Mouse (Mus musculus) limb, embryonic 12.5 days (tissue): ENCODE measurements around the gene Anks1b. TPM values are rescaled to one million over a fixed set of nuclear protein-coding genes. Genes with fewer than 3 reads are reported as not detected.

ENCODE experiments used
- ATAC-seq: fragments of 200-750 bp; cut with Nextera tagmentation; 2 replicates; pipeline ENCODE4 v1.8.0; 2017; ENCODE audit warnings: low read depth, moderate TSS enrichment; ENCODE audit not compliant: insufficient number of reproducible peaks, insufficient read depth, low FRiP score, low TSS enrichment
- H3K27ac ChIP-seq: fragments of 300-500 bp; sonication (generic); 2 replicates; pipeline ENCODE4 v1.5.1; 2016; ENCODE audit warnings: mild to moderate bottlenecking, moderate library complexity
- H3K27me3 ChIP-seq: fragments of 300-500 bp; sonication (generic); 2 replicates; pipeline ENCODE4 v1.6.1; 2016; ENCODE audit warnings: mild to moderate bottlenecking, moderate library complexity
- H3K36me3 ChIP-seq: fragments of 300-500 bp; sonication (generic); 2 replicates; pipeline ENCODE4 v1.6.1; 2016; ENCODE audit warnings: mild to moderate bottlenecking, moderate library complexity
- H3K4me1 ChIP-seq: fragments of 300-500 bp; sonication (generic); replicated peaks from 2 replicates; pipeline ENCODE4 v1.6.1; 2016
- H3K4me2 ChIP-seq: fragments of 300-500 bp; sonication (generic); 2 replicates; pipeline ENCODE4 v1.6.1; 2016; ENCODE audit warnings: mild to moderate bottlenecking, moderate library complexity
- H3K4me3 ChIP-seq: fragments of 300-500 bp; sonication (generic); replicated peaks from 2 replicates; pipeline ENCODE4 v1.5.1; 2016; ENCODE audit warnings: mild to moderate bottlenecking
- H3K9ac ChIP-seq: fragments of 300-500 bp; sonication (generic); replicated peaks from 2 replicates; pipeline ENCODE4 v1.6.1; 2016; ENCODE audit warnings: mild to moderate bottlenecking, moderate library complexity
- H3K9me3 ChIP-seq: fragments of 300-500 bp; sonication (generic); 2 replicates; pipeline ENCODE4 v1.6.1; 2016; ENCODE audit warnings: mild to moderate bottlenecking, moderate library complexity
- WGBS: fragments of 180-500 bp; shearing (Covaris S2); methylation state at CpG from one replicate; pipeline ENCODE4 v1.1.7; 2016; 5-methylcytosine and 5-hydroxymethylcytosine counted together
- polyA plus RNA-seq: library from polyadenylated mRNA; unstranded; fragments of >200 nt; fragmentation: Nextera tagmentation; extraction: Ambion mirVana; gene quantifications from 2 replicates; pipeline ENCODE4 v1.2.1, GENCODE M21; 2016

The Anks1b gene
- polyA plus RNA-seq, 1 experiment from 2014 or later: 1.8 TPM

DNA sequence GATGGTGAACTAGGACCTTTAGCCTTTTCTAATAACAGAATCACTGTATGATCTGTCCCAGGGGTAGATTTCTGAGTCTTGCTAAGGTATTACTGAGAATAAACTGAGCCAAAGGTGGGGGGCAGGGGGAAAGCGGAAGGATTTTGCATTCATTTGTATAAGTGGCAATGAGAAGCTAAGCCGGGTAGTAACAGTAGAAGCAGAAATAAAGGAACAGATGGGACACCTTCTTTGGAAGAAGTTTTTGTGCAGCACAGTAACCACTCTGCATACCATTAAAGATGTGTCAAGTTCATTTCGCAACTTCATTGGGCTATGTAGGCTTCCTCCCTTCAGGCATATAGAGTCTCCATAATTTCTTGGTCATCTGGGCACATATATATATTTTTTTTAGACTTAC is 804.1 kb downstream of the Anks1b start:
- no peak overlapping the region for H3K4me3 ChIP-seq
- no peaks in the 10 kb centered on the region for H3K36me3 ChIP-seq
- H3K4me2 ChIP-seq: no peak overlapping the region
- WGBS: 86% methylated on average over 3 of the region's 3 CpGs
- H3K9me3 ChIP-seq: no peaks in the 10 kb centered on the region
- H3K27me3 ChIP-seq: no peaks in the 10 kb centered on the region
- no peak overlapping the region for H3K9ac ChIP-seq
- no peaks in the 10 kb centered on the region for H3K4me1 ChIP-seq
- no peak for ATAC-seq
- no peak overlapping the region for H3K27ac ChIP-seq

DNA sequence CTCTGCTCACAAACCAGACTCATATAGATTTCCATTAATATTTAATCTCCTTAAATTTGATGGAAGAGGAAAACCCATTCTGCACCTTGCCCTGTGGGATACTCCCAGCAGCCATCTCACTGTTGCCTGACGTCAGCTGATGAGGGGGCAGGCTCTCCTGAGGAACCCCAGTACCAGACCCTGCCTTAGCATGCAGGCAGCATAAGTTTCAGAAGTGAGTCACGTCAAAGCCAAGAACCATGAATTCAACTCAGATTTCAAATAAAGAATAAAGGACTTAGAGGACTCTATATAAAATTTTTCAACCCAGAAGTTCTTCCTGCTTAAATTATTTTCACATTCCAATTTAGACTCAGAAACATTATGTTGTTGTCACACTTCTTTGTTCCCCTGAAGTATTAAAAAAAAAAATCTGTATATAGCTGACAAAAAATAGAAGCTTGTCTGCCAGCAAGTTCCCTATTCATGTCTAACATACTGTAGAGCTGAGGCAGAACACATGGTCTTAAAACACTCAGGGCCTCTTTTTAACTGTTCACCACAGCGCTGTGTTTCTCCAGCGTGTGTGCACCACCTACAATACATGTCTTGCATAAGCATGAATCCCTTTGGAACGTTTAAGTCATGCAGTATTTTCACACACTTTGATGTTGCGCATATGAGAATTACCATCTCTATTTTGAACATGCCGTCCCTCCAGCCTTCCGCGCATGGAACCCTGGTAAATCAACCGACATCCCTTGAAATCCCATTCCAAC is 806.6 kb downstream of the Anks1b start:
- H3K4me3 ChIP-seq: no peak overlapping the region
- peaks cover 10% of the 10 kb centered on the region for H3K4me1 ChIP-seq
- no peaks in the 10 kb centered on the region for H3K9me3 ChIP-seq
- no peak overlapping the region for H3K4me2 ChIP-seq
- no peak overlapping the region for H3K27ac ChIP-seq
- no peaks in the 10 kb centered on the region for H3K36me3 ChIP-seq
- no peak for ATAC-seq
- 81% methylated on average over 10 of the region's 10 CpGs for WGBS
- no peaks in the 10 kb centered on the region for H3K27me3 ChIP-seq
- H3K9ac ChIP-seq: no peak overlapping the region

DNA sequence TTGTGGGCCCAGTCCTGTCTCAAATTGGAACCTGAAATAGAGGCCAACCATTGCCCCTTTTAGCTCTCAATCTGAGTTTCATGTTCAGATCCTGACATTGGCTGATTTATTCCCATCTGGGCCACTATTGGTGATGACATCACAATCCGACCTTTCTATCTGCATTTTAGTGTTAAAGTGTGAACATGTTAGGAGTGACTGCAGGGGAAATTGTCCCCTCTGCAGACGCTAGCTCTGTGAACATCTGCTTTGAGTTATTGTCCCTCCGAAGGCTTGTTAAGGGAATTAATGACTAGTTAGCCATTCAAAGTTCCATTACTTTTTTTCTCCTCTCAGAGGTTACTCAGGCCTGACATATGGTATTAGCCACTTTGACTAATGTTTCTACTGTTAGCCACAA is 810.5 kb downstream of the Anks1b start:
- peaks cover 12% of the 10 kb centered on the region for H3K4me1 ChIP-seq
- H3K36me3 ChIP-seq: no peaks in the 10 kb centered on the region
- ATAC-seq: no peak
- 5% methylated on average over 3 of the region's 3 CpGs for WGBS
- no peaks in the 10 kb centered on the region for H3K27me3 ChIP-seq
- H3K9me3 ChIP-seq: no peaks in the 10 kb centered on the region
- no peak overlapping the region for H3K27ac ChIP-seq
- H3K4me2 ChIP-seq: no peak overlapping the region
- no peak overlapping the region for H3K4me3 ChIP-seq
- no peak overlapping the region for H3K9ac ChIP-seq

DNA sequence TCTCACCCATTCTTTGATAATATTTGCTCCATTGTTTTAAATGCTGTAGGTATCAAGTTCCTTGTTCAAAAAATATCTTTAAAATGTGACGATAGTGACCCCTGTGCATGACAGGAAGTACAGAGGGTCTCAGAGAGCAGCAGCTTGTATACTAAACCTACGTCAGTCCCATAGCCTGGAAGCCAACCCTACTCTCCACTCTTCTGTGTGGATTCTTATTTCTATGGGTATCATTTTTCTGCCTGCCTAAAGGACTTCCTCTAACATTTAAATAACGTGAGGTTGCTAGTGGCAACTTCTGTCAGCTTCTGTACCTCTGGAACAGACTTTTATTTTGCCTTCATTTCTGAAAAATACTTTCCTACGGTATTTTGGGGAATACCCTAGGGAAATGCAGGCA is 812.1 kb downstream of the Anks1b start:
- no peaks in the 10 kb centered on the region for H3K27me3 ChIP-seq
- no peak overlapping the region for H3K4me3 ChIP-seq
- 51% methylated on average over 4 of the region's 4 CpGs for WGBS
- peaks cover 12% of the 10 kb centered on the region for H3K4me1 ChIP-seq
- H3K36me3 ChIP-seq: no peaks in the 10 kb centered on the region
- H3K27ac ChIP-seq: no peak overlapping the region
- H3K9ac ChIP-seq: no peak overlapping the region
- peak; percentile 70 for ATAC-seq
- H3K9me3 ChIP-seq: no peaks in the 10 kb centered on the region
- no peak overlapping the region for H3K4me2 ChIP-seq

DNA sequence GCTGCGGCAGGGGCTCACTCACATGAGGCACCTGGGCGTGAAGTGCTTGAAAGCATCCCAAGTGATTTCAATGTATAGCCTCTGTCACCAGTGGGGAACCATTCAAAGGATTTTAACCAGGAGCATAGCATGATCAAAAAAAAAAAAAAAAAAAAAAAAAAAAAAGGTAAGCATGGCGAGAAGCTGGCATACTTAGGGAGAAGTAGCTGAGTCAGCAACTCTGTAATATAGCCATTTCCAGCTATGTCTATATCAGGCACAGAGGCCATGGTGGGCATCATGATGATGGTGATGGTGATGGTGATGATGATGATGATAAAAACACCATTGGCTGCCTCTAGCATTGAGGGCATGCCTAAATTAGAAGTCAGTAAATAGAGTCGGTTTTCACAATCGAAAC is 814.8 kb downstream of the Anks1b start:
- H3K9ac ChIP-seq: no peak overlapping the region
- H3K27me3 ChIP-seq: no peaks in the 10 kb centered on the region
- H3K36me3 ChIP-seq: no peaks in the 10 kb centered on the region
- no peak overlapping the region for H3K4me3 ChIP-seq
- peaks cover 12% of the 10 kb centered on the region for H3K4me1 ChIP-seq
- H3K9me3 ChIP-seq: no peaks in the 10 kb centered on the region
- H3K4me2 ChIP-seq: no peak overlapping the region
- no peak overlapping the region for H3K27ac ChIP-seq
- whole genome bisulfite sequencing: 84% methylated on average over 5 of the region's 5 CpGs
- no peak for ATAC-seq

DNA sequence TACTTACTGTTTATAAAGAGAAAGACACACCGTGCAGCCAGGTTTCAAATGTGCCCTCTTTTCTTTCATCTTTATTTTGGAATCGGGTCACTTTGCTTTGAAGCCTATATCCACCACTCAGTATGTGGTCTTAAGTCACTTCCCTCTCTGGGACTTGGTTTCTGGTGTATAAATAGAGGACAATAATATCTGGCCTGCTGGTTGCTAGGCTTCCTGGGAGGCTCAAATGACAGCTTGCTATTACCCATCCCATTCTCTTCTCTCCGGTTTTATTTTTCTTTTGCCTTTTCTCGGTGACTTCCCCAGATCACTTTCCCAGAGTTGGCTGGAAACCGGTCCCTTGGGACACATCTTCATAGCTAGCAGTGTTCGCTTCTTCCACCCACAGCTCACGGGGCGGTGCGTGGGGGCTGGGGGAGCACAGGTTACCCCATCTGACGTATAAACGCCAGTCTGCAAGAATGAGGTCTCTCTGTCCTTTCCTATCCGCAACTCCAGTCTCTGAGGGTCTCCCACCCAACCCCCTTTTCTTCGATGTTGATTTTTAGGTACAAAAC is 815.5 kb downstream of the Anks1b start:
- Histone ChIP-seq H3K27me3 (no peaks in the 10 kb centered on the region), H3K36me3 (no peaks in the 10 kb centered on the region), H3K9me3 (no peaks in the 10 kb centered on the region), H3K4me2 (no peak overlapping the region), H3K4me3 (no peak overlapping the region), H3K4me1 (peaks cover 10% of the 10 kb centered on the region), H3K9ac (no peak overlapping the region), H3K27ac (no peak overlapping the region)
- WGBS: 78% methylated on average over 13 of the region's 13 CpGs
- ATAC-seq: no peak

DNA sequence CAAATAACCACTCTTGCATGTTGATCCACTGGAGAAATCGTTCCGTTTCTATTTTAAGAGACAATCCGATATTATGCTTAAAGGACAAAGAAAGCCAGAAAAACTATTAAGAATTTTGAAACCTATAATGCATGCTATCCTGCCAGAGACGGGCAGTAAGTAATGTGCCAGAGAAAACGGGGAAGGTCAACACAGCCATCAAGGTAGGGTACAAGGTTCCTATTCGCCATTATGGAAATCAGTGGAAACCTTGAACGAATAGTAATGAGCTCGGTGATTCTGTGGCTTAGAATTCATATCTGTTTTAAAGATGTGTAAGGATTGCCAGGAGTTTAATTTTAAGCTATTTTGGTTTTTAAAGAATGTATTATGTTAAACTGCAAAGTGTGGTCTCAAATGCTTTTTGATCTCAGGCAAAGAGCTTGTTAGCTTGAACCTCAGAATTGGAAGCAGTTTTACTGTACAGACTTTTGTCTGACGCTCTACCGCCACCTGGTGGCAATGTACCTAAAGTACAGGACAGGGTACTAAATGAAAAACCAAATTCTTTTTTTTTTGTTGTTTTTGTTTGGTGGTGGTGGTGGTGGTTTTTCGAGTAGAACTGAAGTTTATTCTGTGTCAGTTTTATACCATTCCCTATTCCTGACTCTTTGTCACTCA is 816.7 kb downstream of the Anks1b start:
- no peaks in the 10 kb centered on the region for H3K9me3 ChIP-seq
- peaks cover 1% of the 10 kb centered on the region; the same call in 1 of the 2 replicates for H3K4me1 ChIP-seq
- no peaks in the 10 kb centered on the region for H3K36me3 ChIP-seq
- H3K4me2 ChIP-seq: no peak overlapping the region
- WGBS: 63% methylated on average over 11 of the region's 11 CpGs
- H3K27me3 ChIP-seq: no peaks in the 10 kb centered on the region
- H3K27ac ChIP-seq: no peak overlapping the region
- H3K9ac ChIP-seq: no peak overlapping the region
- ATAC-seq: no peak
- no peak overlapping the region for H3K4me3 ChIP-seq

DNA sequence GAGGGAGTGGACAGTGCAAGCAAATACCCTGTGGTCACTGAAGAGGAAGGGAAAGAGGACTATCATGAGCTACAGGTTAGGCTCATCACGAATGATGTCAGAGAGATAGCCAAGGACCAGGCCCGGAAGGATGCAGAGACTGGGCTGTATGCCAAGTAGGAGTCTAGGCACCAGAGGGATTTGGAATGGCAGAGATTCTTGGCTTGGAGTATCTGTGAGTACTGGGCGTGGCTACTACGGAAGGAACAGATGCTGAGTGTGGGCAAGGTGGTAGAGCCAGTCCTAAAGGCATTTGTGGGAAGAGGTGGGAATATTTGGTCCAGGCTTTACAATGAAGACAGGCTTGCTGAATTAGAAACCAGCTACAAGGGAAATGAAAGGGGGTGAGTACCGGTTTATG is 823.4 kb downstream of the Anks1b start:
- Histone ChIP-seq H3K27ac (no peak overlapping the region), H3K27me3 (no peaks in the 10 kb centered on the region), H3K4me2 (no peak overlapping the region), H3K9me3 (no peaks in the 10 kb centered on the region), H3K4me1 (no peaks in the 10 kb centered on the region), H3K9ac (no peak overlapping the region), H3K4me3 (no peak overlapping the region), H3K36me3 (no peaks in the 10 kb centered on the region)
- ATAC-seq: no peak
- 77% methylated on average over 5 of the region's 5 CpGs for WGBS

DNA sequence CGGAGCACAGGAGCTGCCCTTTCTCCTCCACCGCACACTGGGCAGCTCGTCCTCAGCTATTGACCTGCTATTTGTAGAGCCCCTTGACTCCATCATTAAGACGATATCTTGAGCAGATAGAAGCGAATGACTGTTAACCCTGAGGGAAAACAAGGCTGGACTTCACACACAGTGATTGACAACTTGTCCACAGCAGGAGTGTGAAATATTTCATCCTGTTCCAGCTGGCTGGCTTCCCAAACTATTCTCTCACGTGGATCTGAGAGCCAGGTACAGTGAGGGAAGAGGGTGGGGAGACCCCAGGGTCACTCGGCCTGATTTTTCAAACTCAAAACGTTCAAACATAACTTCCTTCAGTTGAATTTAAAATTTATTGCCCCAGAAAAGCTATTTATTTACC is 824.1 kb downstream of the Anks1b start:
- H3K36me3 ChIP-seq: no peaks in the 10 kb centered on the region
- no peak for ATAC-seq
- no peak overlapping the region for H3K9ac ChIP-seq
- H3K4me2 ChIP-seq: no peak overlapping the region
- H3K4me3 ChIP-seq: no peak overlapping the region
- WGBS: 72% methylated on average over 8 of the region's 8 CpGs
- no peaks in the 10 kb centered on the region for H3K9me3 ChIP-seq
- H3K4me1 ChIP-seq: no peaks in the 10 kb centered on the region
- H3K27ac ChIP-seq: no peak overlapping the region
- H3K27me3 ChIP-seq: no peaks in the 10 kb centered on the region

DNA sequence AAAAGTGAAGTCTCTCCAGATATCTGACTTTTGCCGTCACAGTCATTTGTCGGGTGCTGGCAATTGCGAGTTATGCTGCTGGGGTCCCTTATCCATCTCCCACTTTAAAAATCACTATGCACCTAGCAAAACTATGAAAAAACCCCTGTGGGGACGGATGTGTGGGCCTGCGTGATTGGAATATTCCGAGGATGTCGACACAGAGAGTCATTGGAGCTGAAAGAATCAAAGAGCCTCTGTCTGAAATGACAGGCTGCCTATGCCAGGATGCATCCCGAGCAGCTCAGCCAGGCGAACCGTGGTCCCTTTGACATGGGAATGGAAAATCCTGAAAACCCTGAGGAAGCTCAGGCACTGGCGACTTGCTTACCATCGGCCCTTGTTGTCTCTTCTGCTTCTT is 825.9 kb downstream of the Anks1b start:
- no peak overlapping the region for H3K9ac ChIP-seq
- H3K4me1 ChIP-seq: no peaks in the 10 kb centered on the region
- 91% methylated on average over 12 of the region's 12 CpGs for WGBS

DNA sequence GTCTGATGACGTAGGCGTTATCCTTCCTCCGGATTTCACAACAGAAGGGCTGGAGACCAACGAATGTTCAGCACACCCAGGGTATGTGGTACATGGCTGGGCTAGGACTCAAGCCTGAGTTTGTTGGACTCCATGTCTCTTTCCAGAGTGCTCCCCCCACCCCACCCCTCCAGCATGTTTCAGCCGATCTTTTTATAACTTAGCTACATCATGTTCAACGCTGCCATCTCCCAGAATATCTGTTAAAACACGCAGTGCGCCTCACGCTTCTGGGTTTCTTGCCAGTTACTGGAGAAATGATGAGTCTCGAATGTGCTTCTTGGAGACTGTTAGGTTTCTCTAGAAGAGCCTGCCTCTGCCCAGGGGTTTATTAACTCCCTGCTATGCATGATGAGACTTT is 831.3 kb downstream of the Anks1b start:
- no peak for ATAC-seq
- 91% methylated on average over 10 of the region's 10 CpGs for WGBS
- no peak overlapping the region for H3K27ac ChIP-seq
- H3K9ac ChIP-seq: no peak overlapping the region
- no peak overlapping the region for H3K4me3 ChIP-seq
- H3K4me1 ChIP-seq: no peaks in the 10 kb centered on the region
- no peak overlapping the region for H3K4me2 ChIP-seq
- no peaks in the 10 kb centered on the region for H3K9me3 ChIP-seq
- H3K36me3 ChIP-seq: no peaks in the 10 kb centered on the region
- H3K27me3 ChIP-seq: no peaks in the 10 kb centered on the region

More for the DNA sequence above, 825.9 kb downstream of the Anks1b start:
- Histone ChIP-seq H3K4me2 (no peak overlapping the region), H3K4me3 (no peak overlapping the region), H3K36me3 (no peaks in the 10 kb centered on the region), H3K27me3 (no peaks in the 10 kb centered on the region), H3K9me3 (no peaks in the 10 kb centered on the region), H3K27ac (no peak overlapping the region)
- no peak for ATAC-seq
